Mouse (Mus musculus) duodenum, adult 2 months (tissue): ENCODE data around the gene Lrrc2. TPM values are rescaled to one million over a fixed set of nuclear protein-coding genes. Genes with fewer than 3 reads are reported as not detected.

Experiments used
- polyA plus RNA-seq: library from polyadenylated mRNA; depleted of rRNA; stranded (reverse); fragments of >200 nt; gene quantifications from 2 replicates; pipeline ENCODE4 v1.2.3, GENCODE M21; 2012; ENCODE audit warnings: low replicate concordance; rRNA removed

Gene Lrrc2
- 0.23 TPM in 1 of 2 replicates, not detected in the other for polyA plus RNA-seq

DNA sequence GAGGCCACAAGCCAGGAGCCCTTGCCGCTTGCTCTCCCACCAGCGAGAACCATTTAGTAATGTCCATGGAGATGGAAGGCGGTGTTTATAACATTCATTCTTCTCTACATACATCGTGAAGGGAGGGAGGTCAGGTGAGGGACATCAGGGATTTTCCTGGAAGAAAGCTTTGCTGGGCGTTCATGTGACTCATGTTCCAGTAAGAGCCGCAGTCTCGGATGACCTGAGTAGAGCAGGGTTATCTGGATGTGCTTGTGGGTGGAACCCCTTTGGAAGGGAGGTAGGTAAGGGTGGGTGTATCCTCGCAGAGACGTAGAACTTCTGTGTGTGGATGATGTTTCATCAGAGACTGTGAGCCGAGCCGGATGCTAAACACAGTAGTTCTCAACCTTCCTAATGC lies at the start of gene Lrrc2:
Lrrc2 (plus strand) TSS at position 149 of the 400 bp plus-strand sequence.

GRCm38 (mm10) chr9:110916786-110917185 lies 34.6 kb upstream of the Lrrc2 start, which contains the start of gene Fam240a:
Gene Fam240a (minus strand): TSS chr9:110916861.

DNA sequence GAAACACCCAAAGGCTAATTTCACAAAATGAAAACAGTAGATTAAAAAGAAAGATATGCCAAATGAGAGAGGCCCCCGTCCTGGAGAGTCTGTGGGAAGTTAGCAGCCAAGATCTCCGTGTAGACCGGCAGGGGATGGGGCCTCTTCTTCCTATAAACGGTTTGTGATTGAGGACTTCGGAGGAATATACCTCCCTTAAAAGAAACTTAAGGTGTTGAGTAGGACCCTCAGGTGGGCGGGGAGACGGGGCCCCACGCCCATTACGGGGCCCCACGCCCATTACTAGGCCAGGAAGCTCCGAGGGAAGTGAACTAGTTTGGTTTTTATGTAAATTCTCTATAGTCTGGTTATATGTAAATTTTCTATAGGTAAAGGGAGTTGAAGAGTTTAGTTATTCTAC lies 5.4 kb upstream of the Lrrc2 start, which contains the start of gene Tdgf1:
Tdgf1 (minus strand) TSS at position 233 of the 400 bp plus-strand sequence.

DNA sequence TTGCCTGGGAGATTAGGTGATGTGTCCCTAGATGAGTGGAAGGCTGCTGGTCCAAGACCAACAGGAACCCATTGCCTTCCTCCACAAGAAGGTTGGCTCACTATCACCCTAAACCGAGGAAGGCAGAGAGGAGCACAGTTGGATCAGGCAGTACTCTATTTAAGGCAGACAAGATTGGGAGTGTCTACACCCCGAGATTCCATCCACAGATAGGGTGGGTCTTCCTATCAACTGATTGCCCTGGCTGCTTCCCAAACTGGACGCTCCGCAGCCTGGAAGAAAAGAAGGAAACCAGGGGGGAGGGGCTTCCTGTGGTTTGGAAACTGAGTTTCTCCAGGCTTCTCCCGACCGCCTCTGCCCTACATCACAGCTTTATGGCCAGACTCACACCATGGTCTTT lies 38.9 kb downstream of the Lrrc2 start, which contains the start of gene Rtp3:
Rtp3 (minus strand) TSS at position 380 of the 400 bp plus-strand sequence.

DNA sequence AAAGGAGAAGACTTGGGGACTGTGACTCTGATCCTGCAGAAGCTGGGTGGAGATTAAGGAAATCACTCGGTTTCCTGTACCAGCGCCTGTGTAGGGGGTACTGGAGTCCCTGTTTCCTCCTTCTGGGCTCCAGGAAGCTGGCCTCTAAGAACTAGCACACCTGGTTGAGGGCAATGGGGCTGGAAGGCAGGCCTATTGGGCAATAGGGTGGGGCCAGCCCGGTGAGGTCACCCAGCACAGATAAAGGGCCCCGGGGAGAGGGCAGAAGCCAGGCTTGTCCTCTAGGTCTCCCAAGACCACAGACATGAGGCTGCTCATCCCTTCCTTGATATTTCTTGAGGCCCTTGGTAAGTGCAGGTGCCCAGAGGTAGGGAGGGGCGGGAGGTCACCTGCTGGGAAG lies 67.7 kb downstream of the Lrrc2 start, which contains the start of gene Ltf:
Ltf (plus strand) TSS at position 250 of the 400 bp plus-strand sequence.

Other genes with a start within 250 kb of the Lrrc2 start
- gene Myl3, start 209.7 kb upstream of the Lrrc2 start, polyA plus RNA-seq: not detected in 2 replicates
- gene Pth1r, start 204.4 kb upstream of the Lrrc2 start, polyA plus RNA-seq: 8.9 and 9.3 TPM in 2 replicates
- gene Prss42, start 153.4 kb upstream of the Lrrc2 start, polyA plus RNA-seq: not detected in 2 replicates
- gene Prss44, start 137.6 kb upstream of the Lrrc2 start, polyA plus RNA-seq: not detected in 2 replicates
- gene Prss43, start 124.9 kb upstream of the Lrrc2 start, polyA plus RNA-seq: not detected in 2 replicates
- gene Prss45, start 117.0 kb upstream of the Lrrc2 start, polyA plus RNA-seq: not detected in 2 replicates
- not detected in 2 replicates for gene Prss46, start 107.0 kb upstream of the Lrrc2 start, polyA plus RNA-seq
- 0.18 TPM in 1 of 2 replicates, not detected in the other for gene Prss50, start 93.6 kb upstream of the Lrrc2 start, polyA plus RNA-seq
- 10.9 and 41.2 TPM in 2 replicates for gene Als2cl, start 71.7 kb upstream of the Lrrc2 start, polyA plus RNA-seq
- 1.4 and 3.2 TPM in 2 replicates for gene Tmie, start 71.4 kb upstream of the Lrrc2 start, polyA plus RNA-seq
- gene Fam240a, start 34.7 kb upstream of the Lrrc2 start, polyA plus RNA-seq: not detected in 2 replicates
- not detected in 2 replicates for gene Tdgf1, start 5.4 kb upstream of the Lrrc2 start, polyA plus RNA-seq
- gene Rtp3, start 39.0 kb downstream of the Lrrc2 start, polyA plus RNA-seq: 1.1 and 2.0 TPM in 2 replicates
- 0.33 and 3.0 TPM in 2 replicates for gene Ltf, start 67.7 kb downstream of the Lrrc2 start, polyA plus RNA-seq
- 2.1 and 2.9 TPM in 2 replicates for gene Ccrl2, start 106.0 kb downstream of the Lrrc2 start, polyA plus RNA-seq
- gene Lrrfip2, start 166.0 kb downstream of the Lrrc2 start, polyA plus RNA-seq: 8.3 and 10.2 TPM in 2 replicates